Mouse (Mus musculus): Measurements from ENCODE around the gene Zdhhc16. TPM values are rescaled to one million over a fixed set of nuclear protein-coding genes. Genes with fewer than 3 reads are reported as not detected.

The Zdhhc16 gene
- polyA plus RNA-seq, 1 experiment from 2014 or later, result 87.9 TPM

DNA sequence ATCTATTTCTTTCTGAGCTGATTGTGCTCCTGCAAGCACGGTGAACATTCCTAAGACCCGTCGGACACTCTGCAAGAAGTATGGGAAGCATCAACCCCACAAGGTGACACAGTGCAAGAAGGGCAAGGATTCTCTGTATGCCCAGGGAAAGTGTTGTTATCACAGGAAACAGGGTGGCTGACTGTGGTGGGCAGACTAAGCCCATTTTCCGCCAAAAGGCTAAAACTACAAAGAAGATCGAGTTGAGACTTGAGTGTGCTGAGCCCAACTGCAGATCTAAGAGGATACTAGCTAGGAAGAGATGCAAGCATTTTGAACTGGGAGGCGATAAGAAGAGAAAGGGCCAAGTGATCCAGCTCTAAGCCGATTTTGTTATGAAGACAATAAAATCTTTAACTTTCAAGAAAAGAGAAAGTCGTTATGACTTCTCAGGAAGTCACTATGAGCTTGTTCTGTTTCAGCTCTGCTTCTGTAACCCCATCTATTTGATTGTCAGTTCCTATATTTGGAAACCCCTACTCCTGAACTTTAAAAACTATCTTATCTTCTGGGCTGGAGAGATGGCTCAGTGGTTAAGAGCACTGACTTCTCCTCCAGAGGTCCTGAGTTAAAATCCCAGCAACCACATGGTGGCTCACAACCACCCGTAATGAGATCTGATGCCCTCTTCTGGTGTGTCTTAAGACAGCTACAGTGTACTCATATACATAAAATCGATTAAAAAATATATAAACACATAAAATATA is 30.3 kb upstream of the Zdhhc16 start:
- no peak for ATAC-seq
- DNase-seq (ENCODE audit: low read depth, low spot score), result no peak
- in situ Hi-C loops (cut with MboI; ENCODE audit: low pct_unique_long_range_greater_than_20kb), result no loop called here
- CTCF ChIA-PET, result interaction anchor here (1.3 to 1.6 kb wide), 2 partner anchors 10 to 149 kb away, joined by 4 read pairs; partner anchors contain the start of gene 4933411K16Rik
- POLR2A ChIA-PET, result no interaction called here
- no peaks in the 10 kb centered on the region for H3K27me3 ChIP-seq
- no peak for TF ChIP-seq CTCF (IDR thresholded peaks at IDR 0.05)

GRCm38 (mm10) chr19:41905246-41905645 is 28.0 kb upstream of the Zdhhc16 start:
- H3K27me3 ChIP-seq, result no peaks in the 10 kb centered on the region
- POLR2A ChIA-PET, result no interaction called here
- ATAC-seq (no peak), DNase-seq (ENCODE audit: low read depth, low spot score) (no peak)
- CTCF ChIA-PET, result interaction anchor here (1.2 kb wide), 1 partner anchor 23 kb away, joined by 3 read pairs; no protein-coding TSS in a partner anchor
- no peak for TF ChIP-seq CTCF (IDR thresholded peaks at IDR 0.05)
- in situ Hi-C loops (cut with MboI; ENCODE audit: low pct_unique_long_range_greater_than_20kb), result no loop called here

DNA sequence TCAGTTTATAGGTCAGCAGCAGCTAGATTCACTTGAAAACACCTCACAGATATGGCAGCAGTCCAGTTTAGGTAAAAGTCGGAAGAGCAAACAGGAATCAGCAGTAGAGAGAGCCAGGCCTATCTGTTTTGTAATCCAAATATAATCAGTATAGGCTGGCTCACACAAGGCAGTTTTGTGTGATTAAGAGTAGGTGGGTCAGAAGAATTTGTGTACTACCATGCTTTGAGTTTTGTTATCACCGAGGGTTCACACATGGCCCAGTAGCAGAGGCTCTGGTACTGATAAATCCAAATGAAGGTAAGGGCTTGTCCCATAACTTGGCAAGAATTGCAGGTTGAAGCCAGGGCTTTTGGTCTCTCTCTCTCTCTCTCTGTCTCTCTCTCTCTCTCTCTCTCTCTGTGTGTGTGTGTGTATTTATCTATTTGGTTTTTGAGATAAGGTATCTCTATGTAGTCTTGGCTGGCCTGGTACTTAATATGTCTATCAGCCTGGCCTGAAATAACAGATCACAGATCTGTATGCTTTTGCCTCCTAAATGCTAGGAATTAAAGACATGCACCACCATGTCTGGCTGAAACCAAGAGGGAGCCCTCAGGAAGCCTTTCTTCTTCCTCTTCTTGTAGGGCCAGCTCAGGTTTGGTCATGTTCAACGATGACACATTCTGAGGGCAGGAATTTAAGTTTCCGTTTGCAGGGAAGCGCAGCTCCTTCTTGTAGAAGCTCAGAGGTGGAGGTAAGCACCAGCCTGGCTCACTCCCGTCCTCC is 26.8 kb upstream of the Zdhhc16 start:
- ChIA-PET CTCF (interaction anchor here (0.9 to 1.5 kb wide), 3 partner anchors 8 to 120 kb away, joined by 3 to 4 read pairs (median 4); no protein-coding TSS in a partner anchor), POLR2A (no interaction called here)
- DNase-seq (ENCODE audit: low read depth, low spot score), result no peak
- TF ChIP-seq CTCF (IDR thresholded peaks at IDR 0.05), result no peak
- H3K27me3 ChIP-seq, result no peaks in the 10 kb centered on the region
- in situ Hi-C loops (cut with MboI; ENCODE audit: low pct_unique_long_range_greater_than_20kb), result no loop called here
- ATAC-seq, result no peak

DNA sequence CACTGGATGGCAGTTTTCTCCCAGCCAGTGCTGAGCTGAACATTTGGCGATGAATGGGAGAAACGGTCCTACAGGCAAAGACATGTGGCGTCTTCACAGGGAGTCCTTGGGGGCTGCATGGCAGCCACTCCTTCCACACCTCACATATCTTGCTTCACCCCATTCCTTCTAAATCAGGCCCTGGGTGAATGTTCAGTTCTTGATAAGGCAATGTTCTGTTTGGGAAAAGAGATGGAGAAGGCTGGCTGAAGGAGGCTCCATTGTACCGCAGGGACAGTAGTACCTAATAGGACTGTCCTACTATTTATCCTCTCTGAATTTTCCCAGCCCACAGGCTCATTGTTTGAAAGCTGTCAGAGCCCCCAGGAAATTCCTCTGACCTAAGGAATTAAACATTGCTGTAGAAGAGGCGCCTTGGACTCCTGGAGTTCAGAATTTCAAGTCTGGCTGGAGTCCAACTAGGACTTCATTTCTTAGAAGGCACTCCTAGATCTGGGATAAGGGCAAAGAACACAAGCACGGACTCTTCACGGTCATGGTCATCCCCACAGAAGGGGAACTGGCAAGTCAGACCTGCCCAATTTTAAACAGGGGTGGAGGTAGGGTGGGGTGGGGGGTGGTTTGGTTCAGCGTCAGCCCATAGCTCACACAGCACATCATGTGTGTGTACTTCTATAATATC is 26.1 kb upstream of the Zdhhc16 start:
- no peaks in the 10 kb centered on the region for H3K27me3 ChIP-seq
- in situ Hi-C loops (cut with MboI; ENCODE audit: low pct_unique_long_range_greater_than_20kb), result no loop called here
- no peak for TF ChIP-seq CTCF (IDR thresholded peaks at IDR 0.05)
- ATAC-seq, result no peak
- DNase-seq (ENCODE audit: low read depth, low spot score), result no peak
- POLR2A ChIA-PET, result no interaction called here
- CTCF ChIA-PET, result interaction anchor here (0.9 to 1.5 kb wide), 2 partner anchors 9 to 119 kb away, joined by 4 read pairs; no protein-coding TSS in a partner anchor

DNA sequence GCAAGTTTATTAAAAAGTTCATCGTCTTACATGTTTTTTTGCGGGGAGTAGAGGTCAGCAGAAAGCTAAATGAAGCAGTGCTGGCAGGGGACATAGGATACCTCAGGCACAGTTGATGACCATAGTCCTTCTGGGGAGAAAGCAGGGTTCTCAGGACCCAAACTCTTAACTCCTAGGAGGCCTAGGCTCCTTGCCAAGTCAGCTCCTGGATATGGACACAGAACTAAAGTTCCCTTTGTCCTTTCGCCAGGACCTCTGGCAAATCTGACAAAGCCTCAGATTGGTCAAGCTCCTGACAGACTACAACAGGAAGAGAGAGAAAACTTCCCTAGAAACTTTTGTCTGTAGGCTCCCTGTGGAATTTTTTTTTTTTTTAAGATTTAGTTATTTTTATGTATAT is 24.5 kb upstream of the Zdhhc16 start:
- no peak for TF ChIP-seq CTCF (IDR thresholded peaks at IDR 0.05)
- CTCF ChIA-PET, result no interaction called here
- no peak for DNase-seq (ENCODE audit: low read depth, low spot score)
- in situ Hi-C loops (cut with MboI; ENCODE audit: low pct_unique_long_range_greater_than_20kb), result no loop called here
- H3K27me3 ChIP-seq, result no peaks in the 10 kb centered on the region
- ATAC-seq, result no peak
- POLR2A ChIA-PET, result no interaction called here

DNA sequence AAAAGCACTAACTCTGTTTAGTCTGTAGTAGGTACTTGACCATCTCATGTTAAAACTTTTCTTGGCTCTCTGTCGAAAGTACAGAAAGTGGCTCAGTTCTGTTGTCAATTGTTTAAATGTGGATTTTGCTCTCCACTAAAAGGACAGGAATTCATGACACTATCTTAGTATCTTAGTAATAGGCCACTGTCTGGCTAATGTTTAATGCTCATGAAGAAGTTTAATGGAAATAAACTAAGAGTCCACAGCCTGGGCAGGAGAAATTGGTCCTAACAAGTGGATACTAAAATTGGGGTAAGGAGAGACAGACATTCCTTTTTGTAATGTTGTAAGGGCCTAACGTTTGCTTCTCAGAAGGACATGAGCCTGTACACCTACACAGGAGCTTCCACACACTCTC is 22.9 kb upstream of the Zdhhc16 start:
- H3K27me3 ChIP-seq, result no peaks in the 10 kb centered on the region
- no peak for TF ChIP-seq CTCF (IDR thresholded peaks at IDR 0.05)
- POLR2A ChIA-PET, result interaction anchor here (1.4 kb wide), 1 partner anchor 22 kb away, joined by 7 read pairs; no protein-coding TSS in a partner anchor
- in situ Hi-C loops (cut with MboI; ENCODE audit: low pct_unique_long_range_greater_than_20kb), result no loop called here
- no peak for ATAC-seq
- DNase-seq (ENCODE audit: low read depth, low spot score), result no peak
- CTCF ChIA-PET, result interaction anchor here (1.0 to 1.9 kb wide), 3 partner anchors 9 to 12 kb away, joined by 3 to 4 read pairs (median 3); no protein-coding TSS in a partner anchor

GRCm38 (mm10) chr19:41911178-41912073 is 21.9 kb upstream of the Zdhhc16 start, which contains the start of gene Pgam1:
Gene Pgam1, plus strand, starts transcription at chr19:41911923.
- no peaks in the 10 kb centered on the region for H3K27me3 ChIP-seq
- ChIA-PET CTCF (interaction anchor here (1.0 to 1.9 kb wide), 3 partner anchors 10 to 14 kb away, joined by 3 to 4 read pairs (median 3); no protein-coding TSS in a partner anchor), POLR2A (interaction anchor here (0.6 to 1.4 kb wide), 3 partner anchors 8 to 26 kb away, joined by 6 to 9 read pairs (median 7); no protein-coding TSS in a partner anchor)
- in situ Hi-C loops (cut with MboI; ENCODE audit: low pct_unique_long_range_greater_than_20kb), result no loop called here
- ATAC-seq, result peak; percentile 78
- TF ChIP-seq CTCF (IDR thresholded peaks at IDR 0.05), result no peak
- DNase-seq (ENCODE audit: low read depth, low spot score), result peak; percentile 82

GRCm38 (mm10) chr19:41912121-41913080 is 20.9 kb upstream of the Zdhhc16 start:
- H3K27me3 ChIP-seq, result no peaks in the 10 kb centered on the region
- DNase-seq (ENCODE audit: low read depth, low spot score) (no peak), ATAC-seq (peak; percentile 31)
- no peak for TF ChIP-seq CTCF (IDR thresholded peaks at IDR 0.05)
- ChIA-PET POLR2A (interaction anchor here (0.5 to 1.1 kb wide), 6 partner anchors 21 to 371 kb away, joined by 3 to 9 read pairs (median 3); partner anchors contain the start of genes Exosc1 and Zdhhc16), CTCF (interaction anchor here (0.9 to 1.9 kb wide), 5 partner anchors 10 to 114 kb away, joined by 3 to 8 read pairs (median 4); no protein-coding TSS in a partner anchor)
- in situ Hi-C loops (cut with MboI; ENCODE audit: low pct_unique_long_range_greater_than_20kb), result no loop called here

Measured in Patski (cell line).